Mouse (Mus musculus): ENCODE measurements at regions not wholly inside any gene's neighbourhood (a gene's known extent, or its start where the extent isn't known, plus 50 kb on each side); places are given as distances from the start of the nearest gene placed in this dataset.

DNA sequence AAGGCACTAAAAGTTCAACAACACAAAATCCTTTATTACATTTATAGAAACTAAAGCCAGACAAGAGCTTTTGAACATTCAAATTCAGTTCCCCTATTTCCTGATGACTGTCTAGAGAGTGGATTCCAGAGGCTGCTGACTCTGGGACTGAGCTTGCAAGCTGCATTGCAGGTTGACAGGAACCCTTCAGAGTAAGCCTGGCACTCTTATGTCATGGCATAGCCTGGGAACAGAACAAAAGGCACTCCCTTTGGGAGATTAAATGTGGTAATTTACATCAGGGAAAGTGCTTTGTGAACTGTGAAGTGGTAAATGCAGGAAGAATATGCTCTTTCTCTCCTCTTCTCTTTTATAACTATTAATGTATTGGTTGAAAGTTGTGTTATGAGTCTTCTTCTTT is 847.3 kb downstream of the Bcl11a start:
- DNase-seq (ENCODE audit: low spot score), result no peak
- Histone ChIP-seq H3K27me3 (ENCODE audit: low read depth, poor library complexity, severe bottlenecking) (no peaks in the 10 kb centered on the region), H3K9me3 (replicated peaks) (no peaks in the 10 kb centered on the region), H3K4me3 (no peak overlapping the region), H3K27ac (no peak overlapping the region), H3K4me1 (peaks cover 13% of the 10 kb centered on the region), H3K36me3 (no peaks in the 10 kb centered on the region)

DNA sequence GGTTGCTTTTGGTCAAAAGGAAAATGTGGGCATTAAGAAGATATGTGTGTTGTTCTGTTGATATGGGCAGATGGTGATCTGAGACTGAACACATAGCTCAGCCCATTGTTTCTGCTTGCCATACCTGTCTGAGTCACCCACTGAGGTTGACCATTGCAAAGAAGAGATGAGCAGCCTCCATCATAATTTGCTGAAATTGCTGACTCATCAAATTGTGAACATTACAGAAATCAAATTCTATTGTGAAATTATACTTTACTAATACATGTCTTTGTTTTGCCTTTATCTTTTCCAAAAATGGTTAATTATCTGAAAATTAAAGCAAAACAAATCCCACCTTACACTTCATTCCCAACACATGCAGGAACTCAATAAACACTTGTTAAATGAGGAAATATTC is 865.8 kb downstream of the Bcl11a start:
- Histone ChIP-seq H3K4me3 (no peak overlapping the region), H3K4me1 (no peaks in the 10 kb centered on the region), H3K27me3 (ENCODE audit: low read depth, poor library complexity, severe bottlenecking) (no peaks in the 10 kb centered on the region), H3K27ac (no peak overlapping the region), H3K36me3 (no peaks in the 10 kb centered on the region), H3K9me3 (replicated peaks) (no peaks in the 10 kb centered on the region)
- no peak for DNase-seq (ENCODE audit: low spot score)

DNA sequence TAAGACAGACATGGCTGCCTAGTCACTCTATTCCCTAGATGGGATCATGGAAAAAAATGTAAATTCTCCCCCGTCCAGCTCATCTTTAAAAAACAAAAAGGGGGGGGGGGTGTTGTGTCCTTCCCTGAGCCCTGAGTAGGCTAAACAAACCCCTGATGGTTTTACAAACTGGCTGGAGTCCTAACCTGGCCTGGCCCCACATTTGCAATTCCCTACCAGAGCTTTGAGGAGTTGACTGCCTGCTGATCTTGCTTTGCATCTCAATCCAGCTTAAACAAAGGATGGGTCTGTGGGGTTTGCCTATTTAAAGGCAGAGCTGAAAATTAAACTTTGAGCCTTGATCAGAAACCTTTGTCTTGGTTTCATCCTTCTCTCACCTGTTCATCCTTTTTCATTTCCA is 873.3 kb downstream of the Bcl11a start:
- H3K4me3 ChIP-seq, result no peak overlapping the region
- no peak overlapping the region for H3K27ac ChIP-seq
- no peaks in the 10 kb centered on the region for H3K4me1 ChIP-seq
- no peak for DNase-seq (ENCODE audit: low spot score)
- H3K9me3 ChIP-seq (replicated peaks), result no peaks in the 10 kb centered on the region
- 85% methylated on average over 1 of the region's 1 CpGs for WGBS
- no peaks in the 10 kb centered on the region for H3K27me3 ChIP-seq (ENCODE audit: low read depth, poor library complexity, severe bottlenecking)
- no peaks in the 10 kb centered on the region for H3K36me3 ChIP-seq

DNA sequence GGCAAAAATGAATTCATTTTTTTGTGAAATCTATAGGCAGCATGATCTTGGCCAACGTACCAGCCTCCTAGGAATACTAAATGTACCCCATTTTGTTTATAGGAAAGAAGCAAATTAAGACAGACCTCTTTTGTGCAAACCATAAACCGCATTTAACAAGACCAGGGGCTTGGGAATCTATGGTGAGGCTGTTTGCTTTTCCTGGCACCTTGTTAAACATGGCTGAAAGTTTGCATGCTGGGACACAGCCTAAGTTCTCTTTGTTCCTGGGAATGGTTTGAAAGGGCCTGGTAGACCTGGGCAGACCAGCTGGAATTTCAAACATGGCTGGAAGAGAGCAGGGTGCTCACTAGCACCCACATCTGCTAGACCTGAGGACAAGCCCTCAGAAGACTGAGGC is 894.5 kb downstream of the Bcl11a start:
- no peak overlapping the region for H3K4me3 ChIP-seq
- peak overlapping the region; percentile 53; the same call in 1 of the 2 replicates for H3K27ac ChIP-seq
- WGBS, result 84% methylated on average over 2 of the region's 2 CpGs
- H3K27me3 ChIP-seq (ENCODE audit: low read depth, poor library complexity, severe bottlenecking), result no peaks in the 10 kb centered on the region
- no peaks in the 10 kb centered on the region for H3K9me3 ChIP-seq (replicated peaks)
- no peak for DNase-seq (ENCODE audit: low spot score)
- no peaks in the 10 kb centered on the region for H3K36me3 ChIP-seq
- H3K4me1 ChIP-seq, result no peaks in the 10 kb centered on the region; the same call in 1 of the 2 replicates

DNA sequence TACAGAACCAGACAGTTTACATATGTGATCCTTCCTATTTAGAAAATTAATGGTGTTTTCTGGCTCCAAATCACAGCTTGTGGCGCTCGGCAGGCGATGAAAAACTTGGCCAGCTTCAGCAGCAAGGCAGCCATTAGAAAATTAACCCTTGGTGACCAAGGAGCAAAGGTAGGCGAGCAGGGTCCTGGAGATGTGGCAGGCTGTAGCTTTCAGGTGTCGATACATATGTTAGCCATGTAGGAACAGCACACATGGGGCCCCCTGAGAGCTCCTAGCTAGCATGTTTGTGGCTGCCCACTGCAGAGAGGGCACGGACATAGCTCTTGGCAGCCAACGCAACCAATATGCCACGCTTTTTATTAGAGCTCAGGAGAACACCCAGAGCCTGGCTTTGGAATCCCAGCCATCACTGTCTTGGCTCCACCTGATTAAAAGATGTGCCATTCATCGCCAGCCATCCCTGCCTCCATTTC is 902.4 kb downstream of the Bcl11a start:
- peak overlapping the region; percentile 61; the same call in 1 of the 2 replicates for H3K27ac ChIP-seq
- H3K27me3 ChIP-seq (ENCODE audit: low read depth, poor library complexity, severe bottlenecking), result no peaks in the 10 kb centered on the region
- DNase-seq (ENCODE audit: low spot score), result no peak
- WGBS, result 65% methylated on average over 9 of the region's 9 CpGs
- H3K4me3 ChIP-seq, result no peak overlapping the region
- peaks cover 46% of the 10 kb centered on the region for H3K4me1 ChIP-seq
- no peaks in the 10 kb centered on the region for H3K36me3 ChIP-seq
- H3K9me3 ChIP-seq (replicated peaks), result no peaks in the 10 kb centered on the region

DNA sequence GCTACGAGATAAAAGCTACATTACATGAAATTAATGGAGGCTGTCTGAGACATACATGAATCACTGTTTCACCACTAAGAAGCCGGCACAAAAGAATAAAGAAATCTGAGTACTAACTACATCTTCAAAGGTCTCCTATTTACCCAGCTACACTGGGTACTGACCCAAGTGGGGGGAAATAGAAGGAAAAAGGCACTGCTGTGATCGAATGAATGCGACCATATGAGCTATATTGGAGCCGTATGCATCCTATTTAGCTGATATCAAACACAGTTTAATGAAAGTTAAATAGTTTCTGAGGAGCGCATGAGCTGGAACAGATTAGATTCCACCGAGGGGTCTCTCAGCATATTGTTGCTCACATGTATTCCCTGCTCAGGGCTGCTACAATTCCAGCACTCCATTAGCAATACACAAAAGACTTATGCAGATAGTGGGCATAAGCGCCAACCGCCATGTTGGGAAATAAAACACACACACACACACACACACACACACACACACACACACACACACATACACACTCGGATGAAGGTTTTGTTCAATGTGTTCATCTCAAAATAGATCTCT is 905.3 kb downstream of the Bcl11a start:
- Histone ChIP-seq H3K36me3 (no peaks in the 10 kb centered on the region), H3K4me1 (peaks cover 43% of the 10 kb centered on the region), H3K4me3 (no peak overlapping the region), H3K27ac (no peak overlapping the region; the same call in 1 of the 2 replicates), H3K27me3 (ENCODE audit: low read depth, poor library complexity, severe bottlenecking) (no peaks in the 10 kb centered on the region), H3K9me3 (replicated peaks) (no peaks in the 10 kb centered on the region)
- DNase-seq (ENCODE audit: low spot score), result no peak
- WGBS, result 79% methylated on average over 10 of the region's 10 CpGs

DNA sequence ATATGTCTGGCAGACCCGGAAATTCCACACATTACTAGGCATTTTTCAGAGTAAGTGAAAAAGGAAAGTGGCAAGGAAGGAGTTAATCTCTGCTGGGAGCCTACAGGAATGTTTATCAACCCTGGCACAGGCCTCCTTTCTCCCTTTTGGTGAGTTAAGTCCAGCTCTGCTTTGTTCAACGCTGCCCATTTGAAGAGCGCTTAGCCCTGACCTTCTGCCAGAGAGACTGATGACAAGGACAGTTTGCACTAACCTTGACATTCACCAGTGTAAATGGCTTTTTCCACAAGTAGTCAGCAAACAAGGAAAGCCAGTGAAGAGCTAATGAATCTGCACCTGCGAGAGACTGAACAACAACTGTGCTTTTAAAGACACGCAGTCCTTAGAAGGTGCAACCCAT is 927.6 kb downstream of the Bcl11a start:
- DNase-seq (ENCODE audit: low spot score), result no peak
- WGBS, result 38% methylated on average over 5 of the region's 5 CpGs

DNA sequence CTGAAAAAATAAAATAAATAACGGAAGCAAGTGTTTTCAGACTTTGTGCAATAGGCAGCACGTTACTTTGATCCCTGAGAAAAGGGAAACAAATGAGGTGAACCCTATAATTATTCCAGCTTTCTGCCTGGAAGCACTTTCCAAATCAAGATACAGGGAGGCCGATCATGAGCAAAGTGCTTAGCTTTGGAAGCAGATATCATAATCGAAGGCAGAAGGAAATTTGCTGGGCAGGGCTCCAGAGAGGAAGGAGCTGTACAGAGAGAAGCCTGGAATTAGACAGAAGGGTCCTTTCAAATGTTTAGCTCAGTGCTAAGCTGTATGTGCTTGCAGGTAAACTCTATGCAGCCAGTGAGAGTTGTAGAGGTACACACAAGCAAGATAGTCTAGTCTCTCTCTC is 948.9 kb downstream of the Bcl11a start:
- 75% methylated on average over 4 of the region's 4 CpGs for WGBS
- no peaks in the 10 kb centered on the region for H3K36me3 ChIP-seq
- no peak for DNase-seq (ENCODE audit: low spot score)

More for the DNA sequence above, 927.6 kb downstream of the Bcl11a start:
- no peaks in the 10 kb centered on the region for H3K9me3 ChIP-seq (replicated peaks)
- H3K4me1 ChIP-seq, result peaks cover 6% of the 10 kb centered on the region; the same call in 1 of the 2 replicates
- no peak overlapping the region for H3K4me3 ChIP-seq
- no peak overlapping the region; the same call in 1 of the 2 replicates for H3K27ac ChIP-seq
- H3K27me3 ChIP-seq (ENCODE audit: low read depth, poor library complexity, severe bottlenecking), result no peaks in the 10 kb centered on the region
- H3K36me3 ChIP-seq, result no peaks in the 10 kb centered on the region

DNA sequence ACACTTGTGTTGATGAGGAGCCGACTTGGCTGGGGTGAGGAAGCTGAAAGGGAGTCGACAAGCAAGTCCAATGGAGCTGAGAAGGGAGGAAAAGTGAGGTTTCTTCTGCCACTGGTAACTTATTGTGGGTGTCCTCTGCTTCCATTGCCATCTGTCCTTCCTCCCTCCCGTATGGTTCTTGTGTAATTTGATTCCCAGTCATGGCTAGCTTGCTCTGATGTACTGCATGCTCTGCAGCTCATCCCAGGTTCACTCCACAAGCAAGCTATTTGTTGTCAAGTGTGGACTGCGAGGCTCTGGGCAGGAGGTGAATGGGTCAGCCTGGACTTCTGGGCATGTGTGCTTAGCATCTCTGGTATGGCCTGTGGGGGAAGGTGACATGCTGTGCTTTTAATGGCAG is 963.1 kb downstream of the Bcl11a start:
- peaks cover 20% of the 10 kb centered on the region for H3K4me1 ChIP-seq
- H3K4me3 ChIP-seq, result no peak overlapping the region
- 31% methylated on average over 4 of the region's 4 CpGs for WGBS
- DNase-seq (ENCODE audit: low spot score), result peak; percentile 32
- no peaks in the 10 kb centered on the region for H3K27me3 ChIP-seq (ENCODE audit: low read depth, poor library complexity, severe bottlenecking)
- no peak overlapping the region for H3K27ac ChIP-seq
- no peaks in the 10 kb centered on the region for H3K9me3 ChIP-seq (replicated peaks)
- no peaks in the 10 kb centered on the region for H3K36me3 ChIP-seq

More for the DNA sequence above, 948.9 kb downstream of the Bcl11a start:
- H3K9me3 ChIP-seq (replicated peaks), result no peaks in the 10 kb centered on the region
- H3K4me3 ChIP-seq, result no peak overlapping the region
- H3K27me3 ChIP-seq (ENCODE audit: low read depth, poor library complexity, severe bottlenecking), result no peaks in the 10 kb centered on the region
- no peaks in the 10 kb centered on the region for H3K4me1 ChIP-seq
- no peak overlapping the region for H3K27ac ChIP-seq

DNA sequence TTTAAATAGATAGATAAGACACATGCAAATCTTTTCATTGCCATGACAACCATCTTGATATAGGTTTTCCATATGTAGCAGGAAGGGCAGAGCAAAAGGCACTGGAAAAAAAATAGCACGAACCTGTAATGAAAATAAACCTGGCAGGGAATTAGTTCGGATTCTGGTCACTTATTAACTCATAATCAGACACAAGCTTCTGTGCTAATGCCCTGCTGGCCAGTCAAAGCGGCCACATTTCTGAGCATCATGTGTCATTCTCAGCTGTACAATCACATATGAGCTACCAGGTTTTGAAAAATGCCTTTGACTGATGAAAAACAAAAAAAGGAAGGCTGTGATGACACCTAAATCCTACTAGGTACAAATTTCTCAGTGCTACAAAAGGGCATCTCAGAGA is 964.9 kb downstream of the Bcl11a start:
- Histone ChIP-seq H3K4me3 (no peak overlapping the region), H3K27ac (no peak overlapping the region), H3K9me3 (replicated peaks) (no peaks in the 10 kb centered on the region), H3K36me3 (no peaks in the 10 kb centered on the region), H3K4me1 (peaks cover 21% of the 10 kb centered on the region), H3K27me3 (ENCODE audit: low read depth, poor library complexity, severe bottlenecking) (no peaks in the 10 kb centered on the region)
- WGBS, result 84% methylated on average over 3 of the region's 3 CpGs
- DNase-seq (ENCODE audit: low spot score), result no peak

DNA sequence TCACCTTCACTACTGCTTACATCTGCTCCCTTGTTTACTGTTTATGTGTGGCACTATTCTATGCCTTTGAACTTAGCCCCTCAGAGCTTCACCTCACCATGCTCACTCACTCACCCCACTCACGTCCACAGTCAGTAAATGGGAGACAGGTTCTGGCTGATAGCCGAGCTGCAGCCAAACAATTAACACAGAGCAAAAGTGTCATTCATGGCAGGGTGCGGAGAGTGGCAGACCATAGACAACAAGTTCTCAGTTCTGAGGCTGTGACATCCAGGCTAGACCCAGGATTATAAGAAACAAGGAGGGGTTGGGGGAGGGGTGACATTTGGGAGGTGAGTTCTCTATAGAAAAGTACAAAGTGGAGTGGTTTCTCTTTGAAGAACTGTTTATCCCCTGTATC is 967.5 kb downstream of the Bcl11a start:
- WGBS, result 44% methylated on average over 3 of the region's 3 CpGs
- Histone ChIP-seq H3K4me1 (peaks cover 21% of the 10 kb centered on the region), H3K36me3 (no peaks in the 10 kb centered on the region), H3K4me3 (no peak overlapping the region), H3K27me3 (ENCODE audit: low read depth, poor library complexity, severe bottlenecking) (no peaks in the 10 kb centered on the region), H3K9me3 (replicated peaks) (no peaks in the 10 kb centered on the region), H3K27ac (no peak overlapping the region)
- DNase-seq (ENCODE audit: low spot score), result no peak

DNA sequence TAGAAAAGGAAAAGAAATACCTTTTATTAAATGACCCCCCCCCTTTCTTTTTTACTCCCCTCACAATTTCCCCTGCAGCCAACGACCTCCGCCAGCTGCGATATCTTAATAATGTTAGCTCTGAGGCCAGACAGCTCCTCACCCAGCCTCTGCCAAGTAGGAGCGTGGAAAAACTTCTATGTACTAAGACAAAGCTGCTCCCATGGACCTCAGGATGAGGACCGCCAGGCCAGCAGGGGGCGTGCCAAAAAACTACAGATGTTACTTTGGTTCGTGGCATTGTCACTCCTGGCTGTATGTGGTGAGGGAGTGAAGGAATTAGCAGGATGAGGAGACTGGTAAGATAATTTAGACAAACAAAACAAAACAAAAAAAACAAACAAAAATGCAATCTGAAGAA is 968.1 kb downstream of the Bcl11a start:
- Histone ChIP-seq H3K4me3 (no peak overlapping the region), H3K27ac (peak overlapping the region; percentile 44; the same call in 1 of the 2 replicates), H3K27me3 (ENCODE audit: low read depth, poor library complexity, severe bottlenecking) (no peaks in the 10 kb centered on the region), H3K36me3 (no peaks in the 10 kb centered on the region), H3K9me3 (replicated peaks) (no peaks in the 10 kb centered on the region), H3K4me1 (peaks cover 18% of the 10 kb centered on the region)
- WGBS, result 70% methylated on average over 7 of the region's 7 CpGs
- DNase-seq (ENCODE audit: low spot score), result peak; percentile 57

DNA sequence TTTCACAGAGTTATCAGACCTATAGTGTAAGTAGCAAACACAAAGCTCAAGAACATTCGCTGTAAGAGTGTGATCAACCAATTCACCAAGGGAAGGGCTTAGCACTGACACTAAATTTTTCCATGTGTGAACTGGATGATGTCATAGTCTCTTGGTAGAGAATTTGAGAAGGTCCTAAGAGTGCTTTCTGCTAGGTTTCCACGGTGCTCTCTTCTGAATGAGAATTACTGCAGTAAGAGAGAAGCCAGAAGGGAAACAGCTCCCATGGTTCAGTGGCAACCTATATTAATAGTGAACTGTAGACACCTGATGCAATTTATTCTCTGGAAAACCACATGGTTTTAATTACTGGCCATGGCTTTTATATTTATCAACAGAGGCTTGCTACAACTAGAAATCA is 977.8 kb downstream of the Bcl11a start:
- H3K27me3 ChIP-seq (ENCODE audit: low read depth, poor library complexity, severe bottlenecking), result no peaks in the 10 kb centered on the region
- no peak overlapping the region for H3K27ac ChIP-seq
- no peaks in the 10 kb centered on the region for H3K36me3 ChIP-seq
- WGBS, result 58% methylated on average over 2 of the region's 2 CpGs
- no peak overlapping the region for H3K4me3 ChIP-seq
- no peak for DNase-seq (ENCODE audit: low spot score)
- H3K4me1 ChIP-seq, result peaks cover 38% of the 10 kb centered on the region
- H3K9me3 ChIP-seq (replicated peaks), result no peaks in the 10 kb centered on the region

DNA sequence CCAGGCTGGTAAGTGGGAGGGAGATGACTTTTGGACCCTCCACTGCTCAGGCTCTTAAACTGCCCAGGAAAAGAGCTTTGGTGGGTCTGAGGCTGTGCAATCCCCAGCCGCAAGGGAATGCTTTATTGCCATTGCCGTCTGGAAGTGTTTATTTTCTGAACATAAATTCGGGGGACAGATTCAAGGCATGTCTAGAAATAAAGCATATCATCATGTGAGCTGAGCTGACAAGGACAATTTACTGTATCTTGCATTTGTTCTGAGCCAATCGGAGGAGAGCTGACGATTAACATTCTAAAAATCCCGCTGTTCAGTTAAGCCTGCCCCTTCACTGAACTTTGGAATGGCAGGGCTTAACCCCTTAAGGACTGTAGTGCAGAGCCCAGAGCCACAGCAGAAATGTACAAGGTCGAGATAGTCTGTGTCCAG is 979.3 kb downstream of the Bcl11a start:
- no peaks in the 10 kb centered on the region for H3K9me3 ChIP-seq (replicated peaks)
- peak overlapping the region; percentile 38 for H3K4me3 ChIP-seq
- no peaks in the 10 kb centered on the region for H3K27me3 ChIP-seq (ENCODE audit: low read depth, poor library complexity, severe bottlenecking)
- 0% methylated on average over 7 of the region's 7 CpGs for WGBS
- peaks cover 38% of the 10 kb centered on the region for H3K4me1 ChIP-seq
- peak; percentile 51 for DNase-seq (ENCODE audit: low spot score)
- H3K36me3 ChIP-seq, result no peaks in the 10 kb centered on the region
- peak overlapping the region; percentile 62 for H3K27ac ChIP-seq
